Mouse (Mus musculus) testis, adult 2 months (tissue): Measurements from ENCODE around the gene Gm20388.

Experiments
- CTCF ChIP-seq: fragments of 200-500 bp; IDR thresholded peaks from 2 replicates; pipeline ENCODE4 v1.5.1; 2012; ENCODE audit warnings: low read depth, mild to moderate bottlenecking, inconsistent platforms, low read length, moderate library complexity; ENCODE audit not compliant: control insufficient read depth, insufficient read depth, insufficient replicate concordance
- POLR2A ChIP-seq: fragments of 200-500 bp; IDR thresholded peaks from 2 replicates; pipeline ENCODE4 v1.6.1; 2012; ENCODE audit warnings: low read depth, mild to moderate bottlenecking, inconsistent platforms, low read length, moderate library complexity; ENCODE audit not compliant: control insufficient read depth

DNA sequence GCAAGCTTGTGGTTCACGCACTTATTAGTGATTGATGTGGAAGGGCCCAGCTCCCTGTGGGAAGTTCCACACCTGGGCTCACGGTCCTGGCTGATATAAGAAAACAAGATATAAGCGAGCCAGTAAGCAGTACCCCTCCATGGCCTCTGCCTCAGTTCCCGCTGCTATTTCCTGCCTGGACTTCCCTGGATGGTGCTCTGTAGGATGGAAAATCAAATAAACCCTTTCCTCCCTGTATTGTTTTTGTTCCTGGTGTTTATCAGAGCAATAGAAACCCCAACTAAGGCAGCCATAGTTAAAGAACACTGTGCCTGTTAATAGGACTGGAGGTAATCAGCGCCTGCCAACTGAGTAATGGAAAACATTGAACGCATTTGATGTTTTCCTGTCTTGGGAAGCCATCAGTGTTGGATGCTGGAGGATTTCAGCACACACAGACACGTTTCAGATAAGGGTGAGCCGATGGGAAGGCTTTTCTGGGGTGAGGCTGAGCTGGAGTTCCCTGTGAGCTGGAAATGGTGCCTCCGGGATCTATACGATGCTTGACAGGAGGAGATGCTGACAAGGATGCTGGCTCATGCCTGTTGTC lies 3748.9 kb downstream of the Gm20388 start:
- no peak for TF ChIP-seq CTCF
- TF ChIP-seq POLR2A: no peak
